Mouse (Mus musculus): Measurements from ENCODE around the gene Marc1.

Marc1 gene

GRCm38 (mm10) chr1:184762941-184763340, 48.2 kb downstream of the Marc1 start:
- no peak for DNase-seq (ENCODE audit: low read depth, low spot score)

DNA sequence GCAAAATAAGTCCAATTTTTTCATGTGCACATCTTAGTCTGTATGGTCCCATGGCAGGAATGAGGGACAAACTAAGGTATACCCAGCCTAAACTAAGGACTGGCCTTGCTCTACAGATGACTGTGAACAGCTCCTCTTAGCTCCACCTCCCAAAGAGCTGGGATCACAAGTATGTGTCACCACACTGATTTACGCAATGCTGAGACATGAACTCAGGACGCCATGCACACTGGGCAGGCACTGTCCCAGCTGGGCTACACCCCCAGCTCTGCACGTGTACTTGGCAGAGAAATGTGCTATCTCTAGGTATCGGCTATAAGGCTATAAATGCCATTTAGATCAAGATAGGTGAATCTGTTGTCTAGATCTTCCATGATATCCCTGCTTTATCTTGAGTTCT, 49.1 kb downstream of the Marc1 start:
- no peak for DNase-seq (ENCODE audit: low read depth, low spot score)

GRCm38 (mm10) chr1:184752671-184753070, 58.4 kb downstream of the Marc1 start:
- no peak for DNase-seq (ENCODE audit: low read depth, low spot score)

GRCm38 (mm10) chr1:184750114-184750664, 60.9 kb downstream of the Marc1 start:
- DNase-seq (ENCODE audit: low read depth, low spot score): no peak

- DNase-seq (ENCODE audit: low read depth, low spot score): no peak
Measured at GRCm38 (mm10) chr1:184748692-184749152, 62.4 kb downstream of the Marc1 start.

- DNase-seq (ENCODE audit: low read depth, low spot score): no peak
Measured at GRCm38 (mm10) chr1:184737876-184738479, 73.1 kb downstream of the Marc1 start.

DNA sequence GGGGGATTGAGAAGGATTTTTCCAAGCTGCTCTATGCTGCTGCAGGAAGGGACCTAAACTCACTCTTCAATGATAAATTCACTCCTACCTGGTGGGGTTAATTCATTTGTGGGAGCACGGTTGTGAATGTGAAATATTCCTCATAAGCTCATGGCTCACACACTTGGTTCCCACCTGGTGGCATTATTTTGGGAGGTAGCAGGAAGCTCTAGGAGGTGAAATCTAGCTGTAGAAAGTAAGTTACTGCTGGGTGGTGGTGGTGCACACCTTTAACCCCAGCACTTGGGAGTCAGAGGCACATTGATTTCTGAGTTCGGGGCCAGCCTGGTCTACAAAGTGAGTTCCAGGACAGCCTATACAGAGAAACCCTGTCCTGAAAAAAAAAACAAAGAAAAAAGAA, 73.9 kb downstream of the Marc1 start:
- no peak for DNase-seq (ENCODE audit: low read depth, low spot score)
